Mouse (Mus musculus) adipocyte (in vitro differentiated cells): ENCODE data around the gene Ceacam15.

Experiments used
- DNase-seq: peaks from one replicate; pipeline ENCODE4 v3.0.0-alpha.2; 2016; ENCODE audit warnings: low spot score

Gene Ceacam15

DNA sequence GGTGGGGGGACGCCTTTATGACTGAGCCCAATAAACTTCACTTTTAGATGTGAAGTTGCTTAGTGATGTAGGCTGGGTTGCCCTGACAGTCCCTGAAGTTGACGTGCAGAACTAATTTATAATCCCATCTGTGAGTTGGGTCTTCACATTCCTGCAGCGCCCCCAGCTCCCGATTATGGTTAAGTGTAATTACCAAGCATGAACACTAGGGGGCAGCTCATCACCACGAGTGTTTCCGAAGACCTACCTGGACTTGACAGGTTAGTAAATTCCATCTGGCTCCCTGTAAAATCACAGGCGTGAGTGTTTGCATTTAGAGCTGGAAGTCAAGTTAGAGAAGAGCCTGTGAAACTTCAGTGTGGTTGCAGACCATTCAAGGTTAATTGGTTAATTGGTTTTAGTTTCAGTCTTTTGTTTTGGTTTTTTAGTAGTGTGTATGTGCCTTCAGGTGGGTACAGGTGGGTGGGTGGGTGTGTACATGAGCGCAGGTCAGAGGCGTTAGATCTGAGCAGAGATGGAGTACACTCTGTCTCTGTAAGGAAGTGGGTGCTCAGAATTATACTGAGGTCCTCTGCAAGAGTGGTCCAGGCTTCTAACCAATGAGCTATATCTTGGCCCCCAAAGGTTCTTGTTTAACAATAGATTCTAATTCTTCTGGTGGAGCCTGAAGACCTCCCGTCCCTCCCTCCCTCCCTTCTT, 45.8 kb downstream of the Ceacam15 start:
- peak; percentile 47 for DNase-seq

DNA sequence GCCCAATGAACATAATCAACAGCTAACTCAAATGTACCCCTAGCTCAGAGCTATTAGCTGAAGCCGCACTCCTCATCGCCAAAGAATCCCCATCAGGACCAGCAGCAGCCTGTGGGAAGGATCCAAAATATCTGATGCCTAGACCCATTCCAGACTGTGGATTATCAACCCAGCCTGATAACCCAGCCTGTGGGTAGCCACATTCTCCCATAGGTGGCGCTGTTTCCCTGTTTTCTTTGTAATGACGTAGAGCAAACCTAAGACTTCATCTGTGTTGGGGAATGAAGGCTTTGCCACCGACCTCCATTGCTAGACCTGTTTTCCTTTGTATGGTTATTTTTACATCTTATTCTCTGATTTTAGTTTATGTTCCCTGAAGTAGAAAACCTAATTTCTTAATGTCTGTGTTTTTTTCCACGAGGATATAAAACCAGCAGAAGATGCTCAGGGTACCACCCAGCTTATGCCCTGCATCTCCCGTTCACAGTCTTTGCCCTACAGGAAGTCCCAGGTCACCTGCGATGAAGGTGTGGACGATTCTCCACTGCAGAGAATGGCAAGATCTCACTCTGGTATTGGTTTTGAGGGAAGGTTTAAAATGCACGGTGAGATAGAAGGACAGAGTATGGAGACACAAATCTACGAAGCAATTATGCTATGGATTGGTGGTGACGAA, 47.3 kb downstream of the Ceacam15 start:
- peak; percentile 77 for DNase-seq

DNA sequence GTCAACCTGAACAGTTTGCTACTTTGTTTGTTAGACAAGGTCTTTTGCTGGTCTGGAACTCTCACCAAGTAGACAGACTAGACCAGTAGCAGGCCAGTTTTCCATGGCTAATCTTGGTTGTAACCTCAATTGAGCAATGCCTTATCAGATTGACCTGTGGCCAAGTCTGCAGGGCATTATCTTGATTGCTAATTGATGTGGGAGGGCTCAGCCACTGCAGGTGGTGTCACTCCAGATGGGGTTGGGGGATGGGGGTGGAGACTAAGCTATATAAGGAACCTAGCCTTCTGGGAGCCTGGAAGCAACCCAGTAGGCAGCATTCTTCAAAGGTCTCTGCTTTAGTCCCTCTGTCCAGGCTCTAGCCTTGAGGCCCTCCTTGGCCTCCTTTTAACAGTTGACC, 51.8 kb downstream of the Ceacam15 start:
- DNase-seq: no peak

DNA sequence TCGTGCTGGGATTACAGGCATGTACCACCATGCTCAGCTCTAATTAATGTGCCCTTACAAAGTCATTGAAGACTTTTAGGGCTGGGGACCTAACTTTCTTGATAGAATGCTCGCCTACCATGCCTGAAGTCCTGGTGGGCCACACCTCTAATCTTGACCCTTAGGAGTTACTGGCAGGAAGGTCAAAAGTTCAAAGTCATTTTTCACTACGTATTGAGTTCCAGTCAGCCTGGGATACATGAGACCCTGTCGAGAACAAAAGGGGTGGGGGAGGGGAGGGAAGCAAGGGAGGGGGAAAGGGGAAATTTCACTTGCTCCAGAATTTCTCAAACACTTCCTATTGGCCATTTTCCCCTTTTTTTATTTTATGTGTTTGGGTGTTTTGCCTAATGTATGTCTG, 52.4 kb downstream of the Ceacam15 start:
- no peak for DNase-seq
